Mouse (Mus musculus): Measurements from ENCODE around the gene Immp2l. TPM values are rescaled to one million over a fixed set of nuclear protein-coding genes. Genes with fewer than 3 reads are reported as not detected.
"Not testable (repeated sequence)": the region's sequence is repeated elsewhere in the genome, so short reads cannot be mapped to it uniquely, and the experiment has no call there.

Immp2l gene
- polyA plus RNA-seq, 1 experiment from 2014 or later = 11.3 TPM

- WGBS = 90% methylated on average over 5 of the region's 5 CpGs
- Histone ChIP-seq H3K4me2 (no peak overlapping the region), H3K27ac (no peak overlapping the region), H3K36me3 (no peaks in the 10 kb centered on the region), H3K27me3 (no peaks in the 10 kb centered on the region), H3K4me1 (replicated peaks) (no peaks in the 10 kb centered on the region), H3K4me3 (replicated peaks) (no peak overlapping the region), H3K9ac (replicated peaks) (no peak overlapping the region), H3K9me3 (no peaks in the 10 kb centered on the region)
- ATAC-seq (ENCODE audit: insufficient number of reproducible peaks, insufficient read depth, low FRiP score, low TSS enrichment, low read depth) = no peak
Observed at GRCm38 (mm10) chr12:41774623-41775323, 750.9 kb downstream of the Immp2l start.

GRCm38 (mm10) chr12:41777762-41778161 lies 753.9 kb downstream of the Immp2l start:
- H3K4me1 ChIP-seq (replicated peaks); H3K27ac ChIP-seq; H3K4me2 ChIP-seq; ATAC-seq (ENCODE audit: insufficient number of reproducible peaks, insufficient read depth, low FRiP score, low TSS enrichment, low read depth); H3K9me3 ChIP-seq; H3K27me3 ChIP-seq; H3K9ac ChIP-seq (replicated peaks); H3K36me3 ChIP-seq; H3K4me3 ChIP-seq (replicated peaks): not testable (repeated sequence)
- no CpG with 5 or more reads among the region's 4 CpGs for WGBS

DNA sequence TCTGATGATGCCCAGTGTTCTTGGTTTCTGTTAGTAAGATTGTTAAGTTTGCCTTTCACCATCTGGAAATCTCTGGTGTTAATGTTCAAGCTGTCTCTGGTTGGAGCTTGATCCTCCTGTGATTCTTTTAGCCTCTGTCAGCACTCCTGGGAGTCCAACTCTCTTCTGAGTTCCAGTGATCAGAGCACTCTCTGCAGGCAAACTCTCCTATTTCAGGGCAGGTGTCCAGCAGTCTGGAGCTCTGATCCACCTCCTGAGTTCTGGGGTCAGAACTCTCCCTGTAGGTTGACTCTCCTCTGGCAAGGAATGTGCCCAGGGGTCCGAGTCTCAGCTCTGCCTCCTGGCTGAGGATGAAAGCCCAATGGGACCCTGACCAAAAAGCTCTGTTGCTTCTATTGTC lies 769.8 kb downstream of the Immp2l start:
- ATAC-seq (ENCODE audit: insufficient number of reproducible peaks, insufficient read depth, low FRiP score, low TSS enrichment, low read depth); H3K9me3 ChIP-seq; H3K4me3 ChIP-seq (replicated peaks); H3K4me2 ChIP-seq; H3K27me3 ChIP-seq; H3K9ac ChIP-seq (replicated peaks); H3K4me1 ChIP-seq (replicated peaks); H3K27ac ChIP-seq; H3K36me3 ChIP-seq: not testable (repeated sequence)
- WGBS = 95% methylated on average over 1 of the region's 1 CpGs

- H3K36me3 ChIP-seq = no peaks in the 10 kb centered on the region
- H3K4me3 ChIP-seq (replicated peaks) = no peak overlapping the region
- H3K4me1 ChIP-seq (replicated peaks) = peaks cover 3% of the 10 kb centered on the region; the same call in 1 of the 2 replicates
- no peak overlapping the region for H3K27ac ChIP-seq
- no peak for ATAC-seq (ENCODE audit: insufficient number of reproducible peaks, insufficient read depth, low FRiP score, low TSS enrichment, low read depth)
- H3K9ac ChIP-seq (replicated peaks) = no peak overlapping the region
- H3K9me3 ChIP-seq = no peaks in the 10 kb centered on the region
- WGBS = 84% methylated on average over 6 of the region's 6 CpGs
- no peak overlapping the region for H3K4me2 ChIP-seq
- no peaks in the 10 kb centered on the region for H3K27me3 ChIP-seq
Observed at GRCm38 (mm10) chr12:41829517-41829916, 805.6 kb downstream of the Immp2l start.

GRCm38 (mm10) chr12:41831731-41832130 lies 807.8 kb downstream of the Immp2l start:
- no peak overlapping the region for H3K9ac ChIP-seq (replicated peaks)
- no peaks in the 10 kb centered on the region for H3K9me3 ChIP-seq
- no peak overlapping the region for H3K4me2 ChIP-seq
- no peak overlapping the region for H3K4me3 ChIP-seq (replicated peaks)
- H3K4me1 ChIP-seq (replicated peaks) = peaks cover 3% of the 10 kb centered on the region; the same call in 1 of the 2 replicates
- WGBS = 67% methylated on average over 7 of the region's 7 CpGs
- no peak overlapping the region for H3K27ac ChIP-seq
- H3K36me3 ChIP-seq = no peaks in the 10 kb centered on the region
- no peaks in the 10 kb centered on the region for H3K27me3 ChIP-seq
- no peak for ATAC-seq (ENCODE audit: insufficient number of reproducible peaks, insufficient read depth, low FRiP score, low TSS enrichment, low read depth)

- H3K9ac ChIP-seq (replicated peaks) = no peak overlapping the region
- H3K36me3 ChIP-seq = no peaks in the 10 kb centered on the region
- no peak overlapping the region for H3K4me2 ChIP-seq
- no peak for ATAC-seq (ENCODE audit: insufficient number of reproducible peaks, insufficient read depth, low FRiP score, low TSS enrichment, low read depth)
- no peaks in the 10 kb centered on the region for H3K27me3 ChIP-seq
- no peak overlapping the region for H3K4me3 ChIP-seq (replicated peaks)
- no peak overlapping the region for H3K27ac ChIP-seq
- H3K9me3 ChIP-seq = no peaks in the 10 kb centered on the region
- H3K4me1 ChIP-seq (replicated peaks) = peaks cover 3% of the 10 kb centered on the region; the same call in 1 of the 2 replicates
- 81% methylated on average over 2 of the region's 2 CpGs for WGBS
Observed at GRCm38 (mm10) chr12:41834646-41835045, 810.8 kb downstream of the Immp2l start.

DNA sequence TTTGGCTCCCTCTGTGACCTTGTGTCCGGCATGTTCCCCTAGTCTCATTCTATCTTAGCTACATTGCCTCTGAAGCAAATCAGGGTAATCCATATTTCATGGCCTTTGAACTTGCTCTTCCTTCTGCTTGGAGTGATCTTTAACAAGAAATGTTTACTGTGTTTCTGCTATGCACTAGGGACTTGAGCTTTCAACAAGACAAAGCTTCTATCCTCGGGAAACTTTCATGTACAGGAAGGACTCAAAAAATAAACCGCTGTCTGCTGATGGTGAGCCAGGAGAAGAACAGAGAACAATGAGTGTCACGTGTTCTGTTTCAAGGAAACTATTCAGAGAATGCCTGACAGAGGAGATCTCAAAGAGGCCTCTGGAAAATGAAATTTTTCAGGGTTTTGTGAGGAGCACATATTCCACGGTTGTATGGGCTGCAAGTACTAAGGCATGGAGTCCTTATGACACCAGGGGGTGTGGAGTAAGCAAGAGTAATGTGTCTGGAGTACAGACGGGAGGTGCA lies 814.5 kb downstream of the Immp2l start:
- ATAC-seq (ENCODE audit: insufficient number of reproducible peaks, insufficient read depth, low FRiP score, low TSS enrichment, low read depth) = no peak
- Histone ChIP-seq H3K9ac (replicated peaks) (no peak overlapping the region), H3K27me3 (no peaks in the 10 kb centered on the region), H3K4me1 (replicated peaks) (no peaks in the 10 kb centered on the region), H3K4me2 (no peak overlapping the region), H3K4me3 (replicated peaks) (no peak overlapping the region), H3K9me3 (no peaks in the 10 kb centered on the region), H3K36me3 (no peaks in the 10 kb centered on the region), H3K27ac (no peak overlapping the region)
- 76% methylated on average over 6 of the region's 6 CpGs for WGBS

DNA sequence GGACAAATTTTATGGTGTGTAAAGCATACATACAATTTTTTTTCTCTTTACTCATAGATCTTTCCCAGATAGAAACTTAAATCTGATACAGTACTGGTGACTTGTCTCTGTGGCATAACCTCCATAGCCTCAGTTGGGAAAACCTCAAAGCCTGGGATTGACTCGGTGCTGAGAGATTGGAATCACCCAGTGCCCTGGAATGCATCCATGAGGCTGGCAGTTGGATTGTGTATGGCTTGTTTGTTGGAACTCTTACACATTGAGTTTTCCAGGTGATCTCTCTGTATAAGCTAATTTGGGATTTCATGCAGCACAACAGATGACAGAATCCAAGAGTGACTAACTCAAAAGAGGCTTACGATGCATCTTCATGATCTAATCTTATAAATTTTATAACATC lies 815.4 kb downstream of the Immp2l start:
- no peaks in the 10 kb centered on the region for H3K4me1 ChIP-seq (replicated peaks)
- H3K36me3 ChIP-seq = no peaks in the 10 kb centered on the region
- H3K9me3 ChIP-seq = no peaks in the 10 kb centered on the region
- ATAC-seq (ENCODE audit: insufficient number of reproducible peaks, insufficient read depth, low FRiP score, low TSS enrichment, low read depth) = no peak
- H3K27me3 ChIP-seq = no peaks in the 10 kb centered on the region
- H3K9ac ChIP-seq (replicated peaks) = no peak overlapping the region
- H3K4me2 ChIP-seq = no peak overlapping the region
- WGBS = 92% methylated on average over 2 of the region's 2 CpGs
- H3K27ac ChIP-seq = no peak overlapping the region
- no peak overlapping the region for H3K4me3 ChIP-seq (replicated peaks)

DNA sequence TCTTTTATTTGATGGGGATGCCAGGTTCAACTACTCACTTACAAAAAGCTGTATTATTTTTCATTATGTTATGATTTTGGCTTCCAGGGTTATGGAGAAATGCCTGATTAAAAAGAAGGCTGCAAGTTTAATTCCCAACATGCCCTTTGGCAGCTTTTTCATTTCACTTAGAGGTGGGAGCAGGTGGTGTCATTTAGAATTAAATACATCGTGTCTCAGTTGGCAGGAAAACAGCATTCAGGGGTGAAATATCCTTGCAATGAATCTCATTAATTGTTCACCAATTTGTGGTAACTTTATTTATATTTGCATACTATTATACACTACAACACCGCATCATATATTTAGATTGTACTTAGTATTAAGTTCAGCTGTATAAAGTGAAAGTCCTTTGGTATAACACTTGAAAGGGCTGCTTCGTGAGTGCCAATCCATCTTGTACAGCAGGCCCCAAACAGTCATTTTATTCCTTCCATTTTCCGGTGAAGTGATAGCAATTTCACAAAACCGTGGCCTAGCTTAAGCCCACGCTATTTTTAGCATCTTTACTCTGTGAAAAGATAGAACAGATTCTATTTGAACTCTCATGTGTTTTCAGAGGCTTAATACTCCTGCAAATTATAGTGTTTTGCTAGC lies 818.9 kb downstream of the Immp2l start:
- no peaks in the 10 kb centered on the region for H3K9me3 ChIP-seq
- no peaks in the 10 kb centered on the region for H3K27me3 ChIP-seq
- no peaks in the 10 kb centered on the region for H3K4me1 ChIP-seq (replicated peaks)
- no peak overlapping the region for H3K9ac ChIP-seq (replicated peaks)
- H3K4me3 ChIP-seq (replicated peaks) = no peak overlapping the region
- 77% methylated on average over 6 of the region's 6 CpGs for WGBS
- H3K4me2 ChIP-seq = no peak overlapping the region
- no peaks in the 10 kb centered on the region for H3K36me3 ChIP-seq
- ATAC-seq (ENCODE audit: insufficient number of reproducible peaks, insufficient read depth, low FRiP score, low TSS enrichment, low read depth) = no peak
- H3K27ac ChIP-seq = no peak overlapping the region

DNA sequence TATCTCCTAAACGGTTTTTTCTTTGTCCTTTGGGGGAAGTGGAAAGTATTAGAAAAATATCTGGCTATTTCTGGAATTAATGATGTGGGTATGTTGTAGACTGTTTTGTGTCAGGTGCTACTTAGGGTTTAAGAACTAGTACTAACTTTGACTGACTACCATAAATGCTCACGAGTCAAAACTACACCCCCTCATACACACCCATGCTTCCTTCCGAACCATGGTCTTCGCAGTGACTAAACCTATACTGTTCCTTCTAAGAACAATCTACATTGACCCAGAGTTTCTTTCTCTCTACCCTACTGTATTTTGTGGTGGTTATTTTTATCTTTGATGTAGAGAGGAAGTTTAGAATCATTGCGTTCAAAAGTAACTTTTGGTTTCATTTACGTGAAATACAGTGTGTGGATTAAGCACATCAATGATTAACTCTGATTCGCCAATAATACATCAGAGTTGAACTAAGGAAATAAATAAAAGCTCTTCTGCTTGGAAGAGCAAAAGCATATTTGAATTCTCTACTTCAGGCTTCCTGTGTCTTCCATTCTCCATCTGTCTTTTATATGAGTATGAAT lies 828.1 kb downstream of the Immp2l start:
- Histone ChIP-seq H3K4me3 (replicated peaks) (no peak overlapping the region), H3K4me2 (no peak overlapping the region), H3K27me3 (no peaks in the 10 kb centered on the region), H3K9me3 (no peaks in the 10 kb centered on the region), H3K9ac (replicated peaks) (no peak overlapping the region), H3K4me1 (replicated peaks) (no peaks in the 10 kb centered on the region), H3K36me3 (no peaks in the 10 kb centered on the region), H3K27ac (no peak overlapping the region)
- no peak for ATAC-seq (ENCODE audit: insufficient number of reproducible peaks, insufficient read depth, low FRiP score, low TSS enrichment, low read depth)
- WGBS = 89% methylated on average over 7 of the region's 7 CpGs

- H3K9me3 ChIP-seq; H3K27ac ChIP-seq; H3K27me3 ChIP-seq; H3K4me2 ChIP-seq; H3K9ac ChIP-seq (replicated peaks); ATAC-seq (ENCODE audit: insufficient number of reproducible peaks, insufficient read depth, low FRiP score, low TSS enrichment, low read depth); H3K36me3 ChIP-seq; H3K4me1 ChIP-seq (replicated peaks); H3K4me3 ChIP-seq (replicated peaks): not testable (repeated sequence)
- 54% methylated on average over 5 of the region's 5 CpGs for WGBS
Observed at GRCm38 (mm10) chr12:41859652-41860051, 835.8 kb downstream of the Immp2l start.

Measured in limb, embryonic 12.5 days (tissue).